Mouse (Mus musculus): Measurements from ENCODE around the gene Itgb5. TPM values are rescaled to one million over a fixed set of nuclear protein-coding genes. Genes with fewer than 3 reads are reported as not detected.

Itgb5 gene
- total and polyA plus RNA-seq, 3 experiments = 0.27 to 0.58 TPM; not detected in 1

DNA sequence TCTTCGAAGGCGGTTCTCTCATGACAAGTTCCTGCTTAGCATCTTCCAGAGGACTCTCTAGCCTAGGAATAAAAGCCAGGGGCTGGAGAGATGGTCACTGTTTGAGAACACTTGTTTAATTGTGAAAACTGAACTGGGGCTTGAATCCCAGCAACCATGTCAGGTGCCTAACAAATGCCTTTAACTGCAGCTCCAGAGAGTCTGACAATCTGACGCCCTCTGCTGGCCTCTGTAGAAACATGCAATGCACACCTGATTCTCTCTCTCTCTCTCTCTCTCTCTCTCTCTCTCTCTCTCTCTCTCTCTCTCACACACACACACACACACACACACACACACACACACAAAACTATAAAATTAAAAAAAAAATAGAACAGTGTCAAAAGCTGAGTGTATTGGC is 19.5 kb upstream of the Itgb5 start:
- Histone ChIP-seq H3K36me3 (ENCODE audit: control insufficient read depth in 1 of 2, insufficient read depth in 2 of 2, low read length in 2 of 2) (peaks cover 0 to 6% of the 10 kb centered on the region in 2 experiments; a peak in 2 of 4 replicates), H3K4me3 (ENCODE audit: control insufficient read depth in 1 of 2, insufficient read depth in 1 of 2, low read depth in 2 of 2, low read length in 2 of 2) (no peak overlapping the region), H3K4me1 (ENCODE audit: control insufficient read depth in 1 of 2, insufficient read depth in 2 of 2, low read length in 2 of 2) (no peaks in the 10 kb centered on the region), H3K27ac (ENCODE audit: control insufficient read depth, low read depth, low read length) (no peak overlapping the region), H3K27me3 (ENCODE audit: control insufficient read depth in 1 of 2, insufficient read depth in 2 of 2, low read length in 2 of 2) (no peaks in the 10 kb centered on the region; a peak in 1 of 4 replicates), H3K9me3 (replicated peaks; ENCODE audit: insufficient read depth, low read length) (no peaks in the 10 kb centered on the region), H3K9ac (ENCODE audit: control insufficient read depth, low read depth, low read length, poor library complexity, severe bottlenecking) (no peak overlapping the region), H3K79me2 (ENCODE audit: control insufficient read depth, insufficient read depth, low read length, poor library complexity) (no peaks in the 10 kb centered on the region)
- peak; percentile 54 for DNase-seq (ENCODE audit: low read depth, low spot score)
- TF ChIP-seq MYB (IDR thresholded peaks at IDR 0.05; ENCODE audit: low read depth, low read length) (no peak), E2F4 (IDR thresholded peaks at IDR 0.05; ENCODE audit: borderline replicate concordance, low read depth, low read length) (no peak), ZC3H11A (IDR thresholded peaks at IDR 0.05; ENCODE audit: low read depth, low read length) (peak; percentile 38; the same call in 1 of the 2 replicates), EP300 (IDR thresholded peaks at IDR 0.05; ENCODE audit: low read depth in 1 of 2, low read length in 2 of 2) (no peak), ETS1 (IDR thresholded peaks at IDR 0.05; ENCODE audit: low read depth, low read length) (no peak), USF2 (IDR thresholded peaks at IDR 0.05; ENCODE audit: borderline replicate concordance in 1 of 2, insufficient read depth in 1 of 2, low read depth in 1 of 2, low read length in 2 of 2) (no peak), CTCF (IDR thresholded peaks at IDR 0.05 in 2 of 3, conservative IDR thresholded peaks at IDR 0.05 in 1 of 3; ENCODE audit: control insufficient read depth in 1 of 3, insufficient read depth in 1 of 3, low read depth in 2 of 3, low read length in 3 of 3, poor library complexity in 1 of 3, severe bottlenecking in 1 of 3) (peak; percentile 41 to 63 (median 57); a peak in 5 of 6 replicates), UBTF (IDR thresholded peaks at IDR 0.05; ENCODE audit: borderline replicate concordance, insufficient read depth, low read depth, low read length) (no peak), POLR2AphosphoS2 (IDR thresholded peaks at IDR 0.05; ENCODE audit: low read length) (no peak), RAD21 (IDR thresholded peaks at IDR 0.05; ENCODE audit: low read depth, low read length) (peak; percentile 48), GABPA (IDR thresholded peaks at IDR 0.05; ENCODE audit: low read depth, low read length) (no peak), SMC3 (IDR thresholded peaks at IDR 0.05; ENCODE audit: low read depth, low read length) (peak; percentile 60), HCFC1 (IDR thresholded peaks at IDR 0.05; ENCODE audit: low read depth, low read length) (no peak), MXI1 (IDR thresholded peaks at IDR 0.05; ENCODE audit: low read depth, low read length) (no peak), MYC (IDR thresholded peaks at IDR 0.05; ENCODE audit: low read depth, low read length) (no peak), POLR2A (IDR thresholded peaks at IDR 0.05; ENCODE audit: control insufficient read depth in 1 of 2, insufficient read depth in 1 of 2, low read depth in 1 of 2, low read length in 2 of 2, poor library complexity in 1 of 2) (no peak)

DNA sequence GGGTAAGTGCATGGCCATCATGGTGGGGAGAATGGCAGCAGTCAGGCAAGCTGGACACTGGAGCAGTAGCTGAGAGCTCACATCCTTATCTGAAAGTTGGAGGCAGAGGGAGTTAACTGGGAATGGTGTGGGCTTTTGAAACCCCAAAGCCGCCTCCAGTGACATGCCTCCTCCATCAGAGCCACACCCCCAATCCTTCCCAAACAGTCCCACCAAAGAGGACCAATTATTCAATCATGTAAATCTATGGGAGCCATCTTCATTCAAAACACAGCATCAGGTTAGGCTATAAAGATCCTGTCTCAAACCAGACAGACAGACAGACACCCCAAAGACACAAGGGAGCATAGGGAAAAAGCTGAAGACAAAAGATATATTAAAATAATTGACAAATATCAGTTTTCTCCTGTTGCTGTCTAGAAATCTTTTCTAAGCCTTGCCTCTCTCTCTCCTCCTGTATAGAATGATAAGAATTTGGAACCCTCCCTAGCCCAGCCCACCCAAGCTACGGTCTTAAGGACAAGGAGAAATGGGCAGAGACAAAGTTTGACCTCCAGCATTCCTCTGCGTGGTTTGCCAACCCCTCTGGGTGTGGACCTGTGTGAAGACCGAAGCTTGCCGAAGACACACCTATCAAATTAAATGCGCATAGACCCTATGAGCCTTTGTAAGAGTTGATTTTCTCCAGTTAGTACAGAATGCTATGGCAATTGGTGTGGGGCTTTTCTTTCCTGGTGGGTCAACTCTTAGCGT is 10.9 kb upstream of the Itgb5 start:
- TF ChIP-seq MYC (IDR thresholded peaks at IDR 0.05; ENCODE audit: low read depth, low read length) (no peak), ZKSCAN1 (IDR thresholded peaks at IDR 0.05; ENCODE audit: low read depth, low read length) (no peak), USF1 (IDR thresholded peaks at IDR 0.05; ENCODE audit: low read depth, low read length) (no peak), MAFK (IDR thresholded peaks at IDR 0.05; ENCODE audit: borderline replicate concordance, low read depth, low read length) (no peak), EP300 (IDR thresholded peaks at IDR 0.05; ENCODE audit: low read depth in 1 of 2, low read length in 2 of 2) (no peak), MXI1 (IDR thresholded peaks at IDR 0.05; ENCODE audit: low read depth, low read length) (no peak), ZNF384 (IDR thresholded peaks at IDR 0.05; ENCODE audit: low read depth, low read length) (no peak), GABPA (IDR thresholded peaks at IDR 0.05; ENCODE audit: low read depth, low read length) (no peak), TBP (IDR thresholded peaks at IDR 0.05; ENCODE audit: low read depth, low read length) (no peak), NRF1 (IDR thresholded peaks at IDR 0.05; ENCODE audit: insufficient read depth, low read depth, low read length, poor library complexity, severe bottlenecking) (no peak), CTCF (IDR thresholded peaks at IDR 0.05 in 2 of 3, conservative IDR thresholded peaks at IDR 0.05 in 1 of 3; ENCODE audit: control insufficient read depth in 1 of 3, insufficient read depth in 1 of 3, low read depth in 2 of 3, low read length in 3 of 3, poor library complexity in 1 of 3, severe bottlenecking in 1 of 3) (no peak), HCFC1 (IDR thresholded peaks at IDR 0.05; ENCODE audit: low read depth, low read length) (no peak), ELF1 (IDR thresholded peaks at IDR 0.05; ENCODE audit: low read depth, low read length) (no peak), POLR2A (IDR thresholded peaks at IDR 0.05; ENCODE audit: control insufficient read depth in 1 of 2, insufficient read depth in 1 of 2, low read depth in 1 of 2, low read length in 2 of 2, poor library complexity in 1 of 2) (no peak), TCF12 (IDR thresholded peaks at IDR 0.05; ENCODE audit: low read depth, low read length) (no peak), RCOR1 (IDR thresholded peaks at IDR 0.05; ENCODE audit: low read depth, low read length) (no peak), ZC3H11A (IDR thresholded peaks at IDR 0.05; ENCODE audit: low read depth, low read length) (no peak), CHD1 (IDR thresholded peaks at IDR 0.05; ENCODE audit: low read depth, low read length) (no peak), ETS1 (IDR thresholded peaks at IDR 0.05; ENCODE audit: low read depth, low read length) (no peak), JUND (IDR thresholded peaks at IDR 0.05; ENCODE audit: low read depth, low read length) (no peak)
- no peak overlapping the region for H3K9ac ChIP-seq (ENCODE audit: control insufficient read depth, low read depth, low read length, poor library complexity, severe bottlenecking)
- H3K4me3 ChIP-seq (ENCODE audit: control insufficient read depth in 1 of 2, insufficient read depth in 1 of 2, low read depth in 2 of 2, low read length in 2 of 2) = no peak overlapping the region
- H3K79me2 ChIP-seq (ENCODE audit: control insufficient read depth, insufficient read depth, low read length, poor library complexity) = no peaks in the 10 kb centered on the region
- peaks cover 0 to 9% of the 10 kb centered on the region in 2 experiments; a peak in 1 of 4 replicates for H3K36me3 ChIP-seq (ENCODE audit: control insufficient read depth in 1 of 2, insufficient read depth in 2 of 2, low read length in 2 of 2)
- H3K27ac ChIP-seq (ENCODE audit: control insufficient read depth, low read depth, low read length) = no peak overlapping the region
- H3K4me1 ChIP-seq (ENCODE audit: control insufficient read depth in 1 of 2, insufficient read depth in 2 of 2, low read length in 2 of 2) = no peaks in the 10 kb centered on the region
- no peaks in the 10 kb centered on the region for H3K9me3 ChIP-seq (replicated peaks; ENCODE audit: insufficient read depth, low read length)
- no peak for DNase-seq (ENCODE audit: low read depth, low spot score)
- no peaks in the 10 kb centered on the region; a peak in 1 of 4 replicates for H3K27me3 ChIP-seq (ENCODE audit: control insufficient read depth in 1 of 2, insufficient read depth in 2 of 2, low read length in 2 of 2)
